Mouse (Mus musculus) hindbrain, embryonic 10.5 days (tissue): Measurements from ENCODE around the gene Kit. TPM values are rescaled to one million over a fixed set of nuclear protein-coding genes. Genes with fewer than 3 reads are reported as not detected.

Experiments
- DNase-seq: peaks from one replicate; pipeline ENCODE4 v3.0.0-alpha.2; 2017; ENCODE audit warnings: low spot score
- H3K27ac ChIP-seq: fragments of 300-500 bp; sonication (generic); 2 replicates; pipeline ENCODE4 v1.5.1; 2016; ENCODE audit warnings: mild to moderate bottlenecking, moderate library complexity
- H3K27me3 ChIP-seq: fragments of 300-500 bp; sonication (generic); 2 replicates; pipeline ENCODE4 v1.6.1; 2016; ENCODE audit warnings: mild to moderate bottlenecking; ENCODE audit not compliant: poor library complexity, insufficient read depth, severe bottlenecking
- H3K36me3 ChIP-seq: fragments of 300-500 bp; sonication (generic); 2 replicates; pipeline ENCODE4 v1.6.1; 2016; ENCODE audit warnings: mild to moderate bottlenecking, moderate library complexity
- H3K4me1 ChIP-seq: fragments of 300-500 bp; sonication (generic); replicated peaks from 2 replicates; pipeline ENCODE4 v1.6.1; 2016; ENCODE audit warnings: mild to moderate bottlenecking
- H3K4me3 ChIP-seq: fragments of 300-500 bp; sonication (generic); 2 replicates; pipeline ENCODE4 v1.5.1; 2016; ENCODE audit warnings: mild to moderate bottlenecking, moderate library complexity
- H3K9me3 ChIP-seq: fragments of 300-500 bp; sonication (generic); 2 replicates; pipeline ENCODE4 v1.6.1; 2016; ENCODE audit warnings: mild to moderate bottlenecking, moderate library complexity
- WGBS: fragments of 180-500 bp; shearing (Covaris S2); methylation state at CpG from one replicate; pipeline ENCODE4 v1.1.7; 2016; 5-methylcytosine and 5-hydroxymethylcytosine counted together
- polyA plus RNA-seq: library from polyadenylated mRNA; unstranded; fragments of >200 nt; fragmentation: Nextera tagmentation; extraction: Ambion mirVana; gene quantifications from 2 replicates; pipeline ENCODE4 v1.2.1, GENCODE M21; 2016

Gene Kit
- polyA plus RNA-seq, 1 experiment from 2014 or later = 29.8 TPM

- peak; percentile 21 for DNase-seq
- Histone ChIP-seq H3K4me3 (no peak overlapping the region), H3K27ac (no peak overlapping the region), H3K27me3 (no peaks in the 10 kb centered on the region), H3K36me3 (no peaks in the 10 kb centered on the region), H3K9me3 (peaks cover 9% of the 10 kb centered on the region; the same call in 1 of the 2 replicates), H3K4me1 (0 out of 2 replicates have a peak, but pooled peaks cover 2% of the 10 kb centered on the region)
- WGBS = 79% methylated on average over 7 of the region's 7 CpGs
Measured at GRCm38 (mm10) chr5:75704584-75705175, 130.0 kb downstream of the Kit start.

DNA sequence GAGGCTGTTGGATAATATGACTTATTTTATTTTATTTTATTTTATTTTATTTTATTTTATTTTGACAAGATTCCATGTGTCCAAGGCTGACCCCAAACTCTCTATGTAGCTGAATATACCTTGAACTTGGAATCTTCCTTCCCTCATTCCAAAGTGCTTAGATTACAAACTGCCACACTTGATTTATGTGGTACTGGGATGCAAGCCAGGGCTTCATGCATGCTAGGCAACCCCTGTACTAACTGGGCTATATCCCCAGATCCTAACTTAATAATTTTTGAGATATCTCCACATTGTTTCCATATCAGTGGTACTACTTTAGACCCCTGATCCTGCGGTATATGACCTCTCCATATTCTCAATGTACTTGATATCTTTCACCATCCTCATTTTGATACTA lies 130.7 kb downstream of the Kit start:
- WGBS = 98% methylated on average over 1 of the region's 1 CpGs
- Histone ChIP-seq H3K4me3 (no peak overlapping the region), H3K27ac (no peak overlapping the region), H3K4me1 (no peaks in the 10 kb centered on the region), H3K9me3 (peaks cover 9% of the 10 kb centered on the region; the same call in 1 of the 2 replicates), H3K36me3 (no peaks in the 10 kb centered on the region), H3K27me3 (no peaks in the 10 kb centered on the region)
- DNase-seq = no peak
